Mouse (Mus musculus): ENCODE data around the gene Catsperd. TPM values are rescaled to one million over a fixed set of nuclear protein-coding genes. Genes with fewer than 3 reads are reported as not detected.

Gene Catsperd
- polyA plus RNA-seq, 2 experiments: 0.33 to 0.39 TPM

GRCm38 (mm10) chr17:56603186-56604069, 24.5 kb upstream of the Catsperd start:
- WGBS (ENCODE audit: insufficient replicate concordance): 96% methylated on average over 28 of the region's 28 CpGs
- H3K4me1 ChIP-seq (replicated peaks; ENCODE audit: control insufficient read depth in 2 of 2, insufficient read depth in 2 of 2, low read length in 1 of 2): no peaks in the 10 kb centered on the region

GRCm38 (mm10) chr17:56604070-56604380, 23.9 kb upstream of the Catsperd start:
- no peaks in the 10 kb centered on the region for H3K27me3 ChIP-seq (ENCODE audit: control insufficient read depth, insufficient read depth, low read length)
- DNase-seq (ENCODE audit: low read depth in 3 of 3, low spot score in 3 of 3) (no peak), ATAC-seq (ENCODE audit: insufficient read depth) (no peak)
- no peak for TF ChIP-seq CTCF (IDR thresholded peaks at IDR 0.05; ENCODE audit: low read depth)
- no peak for TF ChIP-seq EP300 (IDR thresholded peaks at IDR 0.05; ENCODE audit: low read depth)
- H3K4me1 ChIP-seq (replicated peaks; ENCODE audit: control insufficient read depth in 2 of 2, insufficient read depth in 2 of 2, low read length in 1 of 2): 0 out of 4 replicates have a peak, but pooled peaks cover 2% of the 10 kb centered on the region in 2 experiments
- WGBS (ENCODE audit: insufficient replicate concordance): 90% methylated on average over 9 of the region's 9 CpGs
- no peak overlapping the region for H3K9ac ChIP-seq (replicated peaks)
- H3K36me3 ChIP-seq (replicated peaks; ENCODE audit: control insufficient read depth, insufficient read depth, low read depth): peaks cover 81% of the 10 kb centered on the region
- H3K4me2 ChIP-seq (ENCODE audit: low read depth): no peak overlapping the region
- no peak overlapping the region for H3K4me3 ChIP-seq (ENCODE audit: insufficient read depth in 1 of 2, low read depth in 2 of 2, low read length in 2 of 2)
- no peaks in the 10 kb centered on the region for H3K9me3 ChIP-seq (ENCODE audit: control insufficient read depth, low read length)
- no peak overlapping the region for H3K27ac ChIP-seq

More at GRCm38 (mm10) chr17:56603186-56604069, 24.5 kb upstream of the Catsperd start:
- no peaks in the 10 kb centered on the region for H3K9me3 ChIP-seq (ENCODE audit: control insufficient read depth, low read length)
- H3K36me3 ChIP-seq (replicated peaks; ENCODE audit: control insufficient read depth, insufficient read depth, low read depth): peaks cover 81% of the 10 kb centered on the region
- TF ChIP-seq EP300 (IDR thresholded peaks at IDR 0.05; ENCODE audit: low read depth) (no peak), CTCF (IDR thresholded peaks at IDR 0.05; ENCODE audit: low read depth) (no peak)
- no peak overlapping the region for H3K27ac ChIP-seq
- no peak overlapping the region for H3K4me2 ChIP-seq (ENCODE audit: low read depth)
- H3K9ac ChIP-seq (replicated peaks): no peak overlapping the region
- ATAC-seq (ENCODE audit: insufficient read depth): no peak
- DNase-seq (ENCODE audit: low read depth in 3 of 3, low spot score in 3 of 3): no peak
- H3K27me3 ChIP-seq (ENCODE audit: control insufficient read depth, insufficient read depth, low read length): no peaks in the 10 kb centered on the region
- no peak overlapping the region for H3K4me3 ChIP-seq (ENCODE audit: insufficient read depth in 1 of 2, low read depth in 2 of 2, low read length in 2 of 2)

GRCm38 (mm10) chr17:56604422-56604821, 23.5 kb upstream of the Catsperd start:
- TF ChIP-seq CTCF (IDR thresholded peaks at IDR 0.05; ENCODE audit: low read depth) (no peak), EP300 (IDR thresholded peaks at IDR 0.05; ENCODE audit: low read depth) (no peak)
- peaks cover 78% of the 10 kb centered on the region for H3K36me3 ChIP-seq (replicated peaks; ENCODE audit: control insufficient read depth, insufficient read depth, low read depth)
- H3K9ac ChIP-seq (replicated peaks): no peak overlapping the region
- 85% methylated on average over 3 of the region's 3 CpGs for WGBS (ENCODE audit: insufficient replicate concordance)
- H3K27ac ChIP-seq: no peak overlapping the region
- H3K4me3 ChIP-seq (ENCODE audit: insufficient read depth in 1 of 2, low read depth in 2 of 2, low read length in 2 of 2): no peak overlapping the region
- no peaks in the 10 kb centered on the region for H3K27me3 ChIP-seq (ENCODE audit: control insufficient read depth, insufficient read depth, low read length)
- no peaks in the 10 kb centered on the region for H3K9me3 ChIP-seq (ENCODE audit: control insufficient read depth, low read length)
- ATAC-seq (ENCODE audit: insufficient read depth) (no peak), DNase-seq (ENCODE audit: low read depth in 3 of 3, low spot score in 3 of 3) (no peak)
- H3K4me1 ChIP-seq (replicated peaks; ENCODE audit: control insufficient read depth in 2 of 2, insufficient read depth in 2 of 2, low read length in 1 of 2): 0 out of 4 replicates have a peak, but pooled peaks cover 2% of the 10 kb centered on the region in 2 experiments
- no peak overlapping the region for H3K4me2 ChIP-seq (ENCODE audit: low read depth)

GRCm38 (mm10) chr17:56605431-56605830, 22.5 kb upstream of the Catsperd start:
- WGBS (ENCODE audit: insufficient replicate concordance): 88% methylated on average over 9 of the region's 9 CpGs
- TF ChIP-seq CTCF (IDR thresholded peaks at IDR 0.05; ENCODE audit: low read depth) (no peak), EP300 (IDR thresholded peaks at IDR 0.05; ENCODE audit: low read depth) (no peak)
- Histone ChIP-seq H3K36me3 (replicated peaks; ENCODE audit: control insufficient read depth, insufficient read depth, low read depth) (peaks cover 68% of the 10 kb centered on the region), H3K9me3 (ENCODE audit: control insufficient read depth, low read length) (no peaks in the 10 kb centered on the region), H3K27ac (no peak overlapping the region), H3K9ac (replicated peaks) (no peak overlapping the region), H3K4me2 (ENCODE audit: low read depth) (no peak overlapping the region), H3K4me1 (replicated peaks; ENCODE audit: control insufficient read depth in 2 of 2, insufficient read depth in 2 of 2, low read length in 1 of 2) (peaks cover 7% of the 10 kb centered on the region in 2 experiments; a peak in 3 of 4 replicates), H3K27me3 (ENCODE audit: control insufficient read depth, insufficient read depth, low read length) (no peaks in the 10 kb centered on the region), H3K4me3 (ENCODE audit: insufficient read depth in 1 of 2, low read depth in 2 of 2, low read length in 2 of 2) (no peak overlapping the region)
- ATAC-seq (ENCODE audit: insufficient read depth) (no peak), DNase-seq (ENCODE audit: low read depth in 3 of 3, low spot score in 3 of 3) (no peak)

- H3K9me3 ChIP-seq (ENCODE audit: control insufficient read depth, low read length): no peaks in the 10 kb centered on the region
- no peak overlapping the region for H3K4me2 ChIP-seq (ENCODE audit: low read depth)
- 77% methylated on average over 3 of the region's 3 CpGs for whole genome bisulfite sequencing (ENCODE audit: insufficient replicate concordance)
- ATAC-seq (ENCODE audit: insufficient read depth) (no peak), DNase-seq (ENCODE audit: low read depth in 3 of 3, low spot score in 3 of 3) (no peak)
- peaks cover 48% of the 10 kb centered on the region for H3K36me3 ChIP-seq (replicated peaks; ENCODE audit: control insufficient read depth, insufficient read depth, low read depth)
- no peaks in the 10 kb centered on the region for H3K27me3 ChIP-seq (ENCODE audit: control insufficient read depth, insufficient read depth, low read length)
- no peak overlapping the region for H3K9ac ChIP-seq (replicated peaks)
- no peak overlapping the region for H3K4me3 ChIP-seq (ENCODE audit: insufficient read depth in 1 of 2, low read depth in 2 of 2, low read length in 2 of 2)
- H3K27ac ChIP-seq: no peak overlapping the region
- peaks cover 18 to 23% of the 10 kb centered on the region in 2 experiments for H3K4me1 ChIP-seq (replicated peaks; ENCODE audit: control insufficient read depth in 2 of 2, insufficient read depth in 2 of 2, low read length in 1 of 2)
- TF ChIP-seq CTCF (IDR thresholded peaks at IDR 0.05; ENCODE audit: low read depth) (no peak), EP300 (IDR thresholded peaks at IDR 0.05; ENCODE audit: low read depth) (no peak)
Observed at GRCm38 (mm10) chr17:56607521-56608062, 20.4 kb upstream of the Catsperd start.
